Mouse (Mus musculus): Measurements from ENCODE around the gene Ppp3ca. TPM values are rescaled to one million over a fixed set of nuclear protein-coding genes. Genes with fewer than 3 reads are reported as not detected.

The Ppp3ca gene
- total and polyA plus RNA-seq, 3 experiments: 17.4 to 40.6 (median 32.0) TPM

DNA sequence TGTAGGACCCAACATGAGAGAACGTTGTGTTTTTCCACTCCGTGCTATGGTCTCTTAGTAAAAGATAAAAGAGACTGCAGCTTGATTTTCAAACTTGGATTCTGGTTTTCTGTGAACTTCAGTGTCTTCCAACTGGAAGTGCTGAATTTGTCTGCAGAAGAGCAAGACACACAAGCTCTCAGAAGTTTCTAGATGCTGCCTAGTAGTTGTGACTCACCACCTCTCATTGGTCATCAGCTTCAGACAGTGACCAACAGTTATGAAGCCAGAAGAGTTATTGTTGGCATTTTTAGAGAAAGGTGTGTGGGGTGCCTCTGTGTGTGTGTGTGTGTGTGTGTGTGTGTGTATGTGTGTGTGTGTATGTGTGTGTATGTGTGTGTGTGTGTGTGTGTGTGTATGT lies 7.1 kb downstream of the Ppp3ca start:
- H3K4me1 ChIP-seq (ENCODE audit: control insufficient read depth in 1 of 2, insufficient read depth in 2 of 2, low read length in 2 of 2): peaks cover 0 to 7% of the 10 kb centered on the region in 2 experiments; a peak in 2 of 4 replicates
- no peak for DNase-seq (ENCODE audit: low read depth, low spot score)
- H3K4me3 ChIP-seq (ENCODE audit: control insufficient read depth in 1 of 2, insufficient read depth in 1 of 2, low read depth in 2 of 2, low read length in 2 of 2): no peak overlapping the region
- H3K27me3 ChIP-seq (ENCODE audit: control insufficient read depth in 1 of 2, insufficient read depth in 2 of 2, low read length in 2 of 2): no peaks in the 10 kb centered on the region
- H3K36me3 ChIP-seq (ENCODE audit: control insufficient read depth in 1 of 2, insufficient read depth in 2 of 2, low read length in 2 of 2): peaks cover 0 to 13% of the 10 kb centered on the region in 2 experiments; a peak in 2 of 4 replicates
- H3K79me2 ChIP-seq (ENCODE audit: control insufficient read depth, insufficient read depth, low read length, poor library complexity): peaks cover 40% of the 10 kb centered on the region
- H3K27ac ChIP-seq (ENCODE audit: control insufficient read depth, low read depth, low read length): no peak overlapping the region
- no peak for TF ChIP-seq GABPA (IDR thresholded peaks at IDR 0.05; ENCODE audit: low read depth, low read length)
- TF ChIP-seq MXI1 (IDR thresholded peaks at IDR 0.05; ENCODE audit: low read depth, low read length): no peak
- no peak for TF ChIP-seq BHLHE40 (IDR thresholded peaks at IDR 0.05; ENCODE audit: borderline replicate concordance, low read depth, low read length)
- no peak for TF ChIP-seq TBP (IDR thresholded peaks at IDR 0.05; ENCODE audit: low read depth, low read length)
- no peak for TF ChIP-seq NELFE (IDR thresholded peaks at IDR 0.05; ENCODE audit: low read depth, low read length)
- no peak for TF ChIP-seq ELF1 (IDR thresholded peaks at IDR 0.05; ENCODE audit: low read depth, low read length)
- H3K9me3 ChIP-seq (replicated peaks; ENCODE audit: insufficient read depth, low read length): no peaks in the 10 kb centered on the region
- no peak overlapping the region for H3K9ac ChIP-seq (ENCODE audit: control insufficient read depth, low read depth, low read length, poor library complexity, severe bottlenecking)

DNA sequence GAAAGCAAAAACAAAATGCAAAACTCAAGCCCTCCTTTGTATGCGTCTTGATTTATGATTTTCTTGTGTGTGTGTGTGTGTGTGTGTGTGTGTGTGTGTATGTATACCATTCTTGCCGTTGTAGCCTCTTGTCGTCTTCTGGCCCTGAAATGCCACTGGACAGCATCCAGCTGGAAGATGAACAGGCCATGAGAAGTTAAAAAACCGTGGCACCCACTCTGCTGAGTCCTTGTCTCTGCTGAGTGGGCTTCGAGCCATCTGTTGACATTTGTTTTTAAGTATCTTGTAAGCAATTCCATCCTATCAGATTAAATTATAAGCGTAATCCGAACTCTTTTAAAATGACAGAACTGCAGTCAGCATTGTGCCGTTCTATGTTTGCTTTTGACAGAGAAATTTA lies 8.5 kb downstream of the Ppp3ca start:
- no peak for TF ChIP-seq E2F4 (IDR thresholded peaks at IDR 0.05; ENCODE audit: borderline replicate concordance, low read depth, low read length)
- TF ChIP-seq BHLHE40 (IDR thresholded peaks at IDR 0.05; ENCODE audit: borderline replicate concordance, low read depth, low read length): no peak
- no peak for TF ChIP-seq NRF1 (IDR thresholded peaks at IDR 0.05; ENCODE audit: insufficient read depth, low read depth, low read length, poor library complexity, severe bottlenecking)
- peaks cover 0 to 4% of the 10 kb centered on the region in 2 experiments; a peak in 2 of 4 replicates for H3K4me1 ChIP-seq (ENCODE audit: control insufficient read depth in 1 of 2, insufficient read depth in 2 of 2, low read length in 2 of 2)
- DNase-seq (ENCODE audit: low read depth, low spot score): no peak
- no peak overlapping the region for H3K9ac ChIP-seq (ENCODE audit: control insufficient read depth, low read depth, low read length, poor library complexity, severe bottlenecking)
- no peak overlapping the region for H3K4me3 ChIP-seq (ENCODE audit: control insufficient read depth in 1 of 2, insufficient read depth in 1 of 2, low read depth in 2 of 2, low read length in 2 of 2)
- no peaks in the 10 kb centered on the region for H3K27me3 ChIP-seq (ENCODE audit: control insufficient read depth in 1 of 2, insufficient read depth in 2 of 2, low read length in 2 of 2)
- H3K27ac ChIP-seq (ENCODE audit: control insufficient read depth, low read depth, low read length): no peak overlapping the region
- no peaks in the 10 kb centered on the region for H3K9me3 ChIP-seq (replicated peaks; ENCODE audit: insufficient read depth, low read length)
- peaks cover 35% of the 10 kb centered on the region for H3K79me2 ChIP-seq (ENCODE audit: control insufficient read depth, insufficient read depth, low read length, poor library complexity)
- peaks cover 0 to 1% of the 10 kb centered on the region in 2 experiments; a peak in 2 of 4 replicates for H3K36me3 ChIP-seq (ENCODE audit: control insufficient read depth in 1 of 2, insufficient read depth in 2 of 2, low read length in 2 of 2)

- DNase-seq (ENCODE audit: low read depth, low spot score): no peak
- Histone ChIP-seq H3K9ac (ENCODE audit: control insufficient read depth, low read depth, low read length, poor library complexity, severe bottlenecking) (no peak overlapping the region), H3K9me3 (replicated peaks; ENCODE audit: insufficient read depth, low read length) (no peaks in the 10 kb centered on the region), H3K4me1 (ENCODE audit: control insufficient read depth in 1 of 2, insufficient read depth in 2 of 2, low read length in 2 of 2) (peaks cover 0 to 3% of the 10 kb centered on the region in 2 experiments; a peak in 1 of 4 replicates), H3K27me3 (ENCODE audit: control insufficient read depth in 1 of 2, insufficient read depth in 2 of 2, low read length in 2 of 2) (no peaks in the 10 kb centered on the region), H3K36me3 (ENCODE audit: control insufficient read depth in 1 of 2, insufficient read depth in 2 of 2, low read length in 2 of 2) (no peaks in the 10 kb centered on the region; a peak in 1 of 4 replicates), H3K4me3 (ENCODE audit: control insufficient read depth in 1 of 2, insufficient read depth in 1 of 2, low read depth in 2 of 2, low read length in 2 of 2) (no peak overlapping the region), H3K27ac (ENCODE audit: control insufficient read depth, low read depth, low read length) (no peak overlapping the region), H3K79me2 (ENCODE audit: control insufficient read depth, insufficient read depth, low read length, poor library complexity) (peaks cover 31% of the 10 kb centered on the region)
- TF ChIP-seq ZMIZ1 (IDR thresholded peaks at IDR 0.05; ENCODE audit: low read depth, low read length) (no peak), USF1 (IDR thresholded peaks at IDR 0.05; ENCODE audit: low read depth, low read length) (no peak), MEF2A (IDR thresholded peaks at IDR 0.05; ENCODE audit: extremely low read depth, insufficient replicate concordance, low read depth, low read length, poor library complexity, severe bottlenecking) (no peak), MYB (IDR thresholded peaks at IDR 0.05; ENCODE audit: low read depth, low read length) (no peak), CHD2 (IDR thresholded peaks at IDR 0.05; ENCODE audit: low read length) (no peak), ZKSCAN1 (IDR thresholded peaks at IDR 0.05; ENCODE audit: low read depth, low read length) (no peak), POLR2AphosphoS5 (IDR thresholded peaks at IDR 0.05; ENCODE audit: borderline replicate concordance, low read depth, low read length) (no peak), ZNF384 (IDR thresholded peaks at IDR 0.05; ENCODE audit: low read depth, low read length) (no peak), UBTF (IDR thresholded peaks at IDR 0.05; ENCODE audit: borderline replicate concordance, insufficient read depth, low read depth, low read length) (no peak), MAFK (IDR thresholded peaks at IDR 0.05; ENCODE audit: borderline replicate concordance, low read depth, low read length) (no peak), TCF12 (IDR thresholded peaks at IDR 0.05; ENCODE audit: low read depth, low read length) (no peak), BHLHE40 (IDR thresholded peaks at IDR 0.05; ENCODE audit: borderline replicate concordance, low read depth, low read length) (no peak), POLR2A (IDR thresholded peaks at IDR 0.05; ENCODE audit: control insufficient read depth in 1 of 2, insufficient read depth in 1 of 2, low read depth in 1 of 2, low read length in 2 of 2, poor library complexity in 1 of 2) (no peak), JUND (IDR thresholded peaks at IDR 0.05; ENCODE audit: low read depth, low read length) (no peak), CHD1 (IDR thresholded peaks at IDR 0.05; ENCODE audit: low read depth, low read length) (no peak), POLR2AphosphoS2 (IDR thresholded peaks at IDR 0.05; ENCODE audit: low read length) (no peak), SMC3 (IDR thresholded peaks at IDR 0.05; ENCODE audit: low read depth, low read length) (no peak), GABPA (IDR thresholded peaks at IDR 0.05; ENCODE audit: low read depth, low read length) (no peak), KAT2A (conservative IDR thresholded peaks at IDR 0.05; ENCODE audit: low read depth, low read length) (no peak)
These were observed 10.1 kb downstream of the Ppp3ca start for GRCm38 (mm10) chr3:136679903-136680491.

Measured in MEL (cell line).